31 mouse cellular contexts compared by ENCODE assay signal in the genomic region with DNA sequence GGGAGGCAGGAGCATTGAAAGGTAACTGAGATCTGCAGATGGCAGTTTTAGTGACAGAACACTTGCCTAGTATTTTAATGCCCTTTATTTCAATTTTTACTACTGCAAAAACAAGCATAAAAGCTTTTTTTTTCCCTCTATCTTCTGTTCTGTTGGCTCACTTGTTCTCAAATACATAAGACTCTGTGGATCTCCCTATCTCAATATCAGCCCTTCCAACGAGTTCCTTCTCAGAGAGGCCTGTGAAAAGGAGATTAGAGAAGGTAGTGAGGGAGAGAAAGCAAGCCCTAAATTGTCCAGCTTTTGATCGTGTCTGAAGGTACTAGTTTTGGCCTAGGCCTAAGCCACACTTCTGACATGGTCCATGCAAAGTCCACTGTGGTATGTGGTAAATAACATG.
DNase-seq lines count a peak whose midpoint lies in the region; ATAC-seq and TF ChIP-seq lines count a peak whose summit lies in the region.
"Had no signal": no experiment of that assay in that cellular context is flagged by ENCODE, and none has a peak within 500 bp of the region (broad histone marks: within the 10 kb centered on the region; RNA-seq: fewer than 3 reads in every experiment).

No protein-coding gene starts in this region.

- no peaks in the 10 kb centered on the region for H3K36me3 ChIP-seq in stomach, embryonic 15.5 days
- H3K36me3 ChIP-seq in stomach, postnatal 0 days (ENCODE audit: control insufficient read depth, insufficient read depth, low read length): no peaks in the 10 kb centered on the region
- H3K36me3 ChIP-seq in liver, embryonic 16.5 days (ENCODE audit: control insufficient read depth, insufficient read depth): no peaks in the 10 kb centered on the region
- no peaks in the 10 kb centered on the region for H3K36me3 ChIP-seq in heart, embryonic 10.5 days
- H3K36me3 ChIP-seq: embryonic facial prominence, embryonic 13.5 days; forebrain, embryonic 12.5 days; G1E; hindbrain, embryonic 13.5 days; limb, embryonic 12.5 days; midbrain, embryonic 15.5 days; neural tube, embryonic 15.5 days had no signal

- no peak overlapping the region for H3K9ac ChIP-seq in stomach, embryonic 15.5 days
- no peak overlapping the region for H3K9ac ChIP-seq in stomach, postnatal 0 days (ENCODE audit: low read length)
- no peak overlapping the region for H3K9ac ChIP-seq in liver, embryonic 16.5 days (ENCODE audit: low read depth, low read length)
- H3K9ac ChIP-seq: embryonic facial prominence, embryonic 13.5 days; forebrain, embryonic 12.5 days; hindbrain, embryonic 13.5 days; limb, embryonic 12.5 days; midbrain, embryonic 15.5 days; neural tube, embryonic 15.5 days had no signal

- no peaks in the 10 kb centered on the region for H3K4me1 ChIP-seq in stomach, embryonic 15.5 days
- H3K4me1 ChIP-seq in stomach, postnatal 0 days (replicated peaks; ENCODE audit: control insufficient read depth, insufficient read depth): no peaks in the 10 kb centered on the region
- no peaks in the 10 kb centered on the region; the same call in 1 of the 2 replicates for H3K4me1 ChIP-seq in liver, embryonic 16.5 days (ENCODE audit: control insufficient read depth, low read depth, low read length)
- H3K4me1 ChIP-seq in heart, embryonic 10.5 days: no peaks in the 10 kb centered on the region
- H3K4me1 ChIP-seq: embryonic facial prominence, embryonic 13.5 days; forebrain, embryonic 12.5 days; hindbrain, embryonic 13.5 days; limb, embryonic 12.5 days; midbrain, embryonic 15.5 days; neural tube, embryonic 15.5 days had no signal

- no peak for TF ChIP-seq EP300 in stomach, postnatal 0 days (optimal IDR thresholded peaks at IDR 0.05)

- TF ChIP-seq CTCF in stomach, postnatal 0 days (IDR thresholded peaks at IDR 0.05; ENCODE audit: low read depth): no peak

- DNase-seq in stomach, postnatal 0 days (ENCODE audit: low spot score): no peak
- DNase-seq in heart, embryonic 10.5 days (ENCODE audit: low spot score): no peak
- no peak for DNase-seq in heart, postnatal 14 days
- no peak for DNase-seq in testis, postnatal 14 days (ENCODE audit: low spot score)
- DNase-seq: adrenal gland, postnatal 14 days; cerebellum, adult 11 months; cerebellum, adult 9-10 months; gastrocnemius, postnatal 14 days; heart, postnatal 4 days; kidney, adult 9 months; kidney, postnatal 10 days; lung, adult 18-20 months; lung, postnatal 4 days; retina, postnatal 1 day; right cerebral cortex, postnatal 14 days; thymus, adult 2 months; thymus, postnatal 4 days had no signal

- no peaks in the 10 kb centered on the region for H3K9me3 ChIP-seq in stomach, embryonic 15.5 days
- no peaks in the 10 kb centered on the region for H3K9me3 ChIP-seq in stomach, postnatal 0 days (ENCODE audit: control insufficient read depth, low read length)
- no peaks in the 10 kb centered on the region for H3K9me3 ChIP-seq in liver, embryonic 16.5 days (replicated peaks; ENCODE audit: control insufficient read depth, low read length)
- no peaks in the 10 kb centered on the region for H3K9me3 ChIP-seq in heart, embryonic 10.5 days
- H3K9me3 ChIP-seq: embryonic facial prominence, embryonic 13.5 days; forebrain, embryonic 12.5 days; G1E; hindbrain, embryonic 13.5 days; limb, embryonic 12.5 days; midbrain, embryonic 15.5 days; neural tube, embryonic 15.5 days had no signal

- peak; percentile 22; the same call in 1 of the 2 replicates for ATAC-seq in stomach, embryonic 15.5 days (ENCODE audit: insufficient read depth, low FRiP score, low read depth)
- no peak for ATAC-seq in stomach, postnatal 0 days (ENCODE audit: low FRiP score, low TSS enrichment)
- peak; percentile 96 for ATAC-seq in erythroid progenitor cell, adult 5-6 weeks (replicated peaks; ENCODE audit: low FRiP score, poor library complexity, severe bottlenecking)
- peak; percentile 87 for ATAC-seq in liver, embryonic 16.5 days (ENCODE audit: low read depth)
- ATAC-seq: intestine, postnatal 0 days; lung, postnatal 0 days; midbrain, embryonic 15.5 days had no signal

- no peak overlapping the region for H3K27ac ChIP-seq in stomach, embryonic 15.5 days
- H3K27ac ChIP-seq in stomach, postnatal 0 days (replicated peaks): no peak overlapping the region
- H3K27ac ChIP-seq in liver, embryonic 16.5 days (ENCODE audit: low read length): peak overlapping the region; percentile 25; the same call in 1 of the 2 replicates
- H3K27ac ChIP-seq in heart, embryonic 10.5 days: no peak overlapping the region
- H3K27ac ChIP-seq: embryonic facial prominence, embryonic 13.5 days; forebrain, embryonic 12.5 days; hindbrain, embryonic 13.5 days; limb, embryonic 12.5 days; midbrain, embryonic 15.5 days; neural tube, embryonic 15.5 days had no signal

- H3K4me2 ChIP-seq in stomach, embryonic 15.5 days: no peak overlapping the region
- H3K4me2 ChIP-seq in stomach, postnatal 0 days (replicated peaks; ENCODE audit: low read depth): no peak overlapping the region
- H3K4me2 ChIP-seq in liver, embryonic 16.5 days (ENCODE audit: low read depth, low read length): no peak overlapping the region
- H3K4me2 ChIP-seq: embryonic facial prominence, embryonic 13.5 days; forebrain, embryonic 12.5 days; heart, embryonic 11.5 days; hindbrain, embryonic 13.5 days; limb, embryonic 12.5 days; midbrain, embryonic 15.5 days; neural tube, embryonic 15.5 days had no signal

- no peak overlapping the region for H3K4me3 ChIP-seq in stomach, embryonic 15.5 days (replicated peaks)
- H3K4me3 ChIP-seq in stomach, postnatal 0 days (ENCODE audit: low read depth, low read length): no peak overlapping the region
- H3K4me3 ChIP-seq in liver, embryonic 16.5 days (ENCODE audit: low read depth, low read length): no peak overlapping the region
- no peak overlapping the region for H3K4me3 ChIP-seq in heart, embryonic 10.5 days
- H3K4me3 ChIP-seq: embryonic facial prominence, embryonic 13.5 days; erythroblast, embryonic 14.5 days; forebrain, embryonic 12.5 days; hindbrain, embryonic 13.5 days; limb, embryonic 12.5 days; midbrain, embryonic 15.5 days; neural tube, embryonic 15.5 days had no signal

- H3K27me3 ChIP-seq in stomach, embryonic 15.5 days (replicated peaks): no peaks in the 10 kb centered on the region
- no peaks in the 10 kb centered on the region for H3K27me3 ChIP-seq in stomach, postnatal 0 days (ENCODE audit: control insufficient read depth, insufficient read depth, low read length)
- no peaks in the 10 kb centered on the region for H3K27me3 ChIP-seq in liver, embryonic 16.5 days (ENCODE audit: control insufficient read depth, insufficient read depth, low read depth, low read length)
- H3K27me3 ChIP-seq in heart, embryonic 10.5 days (ENCODE audit: insufficient read depth, poor library complexity, severe bottlenecking): no peaks in the 10 kb centered on the region
- H3K27me3 ChIP-seq: embryonic facial prominence, embryonic 13.5 days; forebrain, embryonic 12.5 days; hindbrain, embryonic 13.5 days; limb, embryonic 12.5 days; midbrain, embryonic 15.5 days; neural tube, embryonic 15.5 days had no signal

- 72% methylated on average over 2 of the region's 2 CpGs for WGBS in stomach, embryonic 15.5 days
- 57% methylated on average over 2 of the region's 2 CpGs for WGBS in stomach, postnatal 0 days
- WGBS in liver, embryonic 16.5 days (ENCODE audit: insufficient replicate concordance): 32% methylated on average over 2 of the region's 2 CpGs
- 50% methylated on average over 2 of the region's 2 CpGs for WGBS in heart, embryonic 10.5 days

- intact Hi-C loops in heart, postnatal 14 days (cut with DNase I): no loop called here
